Mouse (Mus musculus) natural killer cell, adult 2 months (primary cell): ENCODE results near the gene Rtn3.
A peak's percentile ranks its signal among the peaks of the same experiment; 100 is the strongest.
"Not testable (repeated sequence)": the region's sequence is repeated elsewhere in the genome, so short reads cannot be mapped to it uniquely, and the experiment has no call there.

ENCODE experiments used
- DNase-seq, 2 experiments: peaks; one replicate each; pipeline ENCODE4 v3.0.0; 2022; ENCODE audit warnings: low spot score in 2 of 2

The Rtn3 gene

DNA sequence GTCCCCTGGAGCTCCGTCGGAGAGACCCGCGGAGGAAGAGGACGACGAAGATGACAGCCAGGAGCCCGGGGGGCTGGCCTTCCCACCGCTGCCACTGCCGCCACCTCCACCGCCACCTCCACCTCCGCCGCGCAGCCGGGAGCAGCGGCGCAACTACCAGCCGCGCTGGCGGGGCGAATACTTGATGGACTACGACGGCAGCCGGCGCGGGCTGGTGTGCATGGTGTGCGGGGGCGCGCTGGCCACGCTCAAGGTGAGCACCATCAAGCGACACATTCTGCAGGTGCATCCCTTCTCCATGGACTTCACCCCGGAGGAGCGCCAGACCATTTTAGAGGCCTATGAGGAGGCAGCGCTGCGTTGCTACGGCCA lies 60.4 kb downstream of the Rtn3 start:
- no peak for DNase-seq

DNA sequence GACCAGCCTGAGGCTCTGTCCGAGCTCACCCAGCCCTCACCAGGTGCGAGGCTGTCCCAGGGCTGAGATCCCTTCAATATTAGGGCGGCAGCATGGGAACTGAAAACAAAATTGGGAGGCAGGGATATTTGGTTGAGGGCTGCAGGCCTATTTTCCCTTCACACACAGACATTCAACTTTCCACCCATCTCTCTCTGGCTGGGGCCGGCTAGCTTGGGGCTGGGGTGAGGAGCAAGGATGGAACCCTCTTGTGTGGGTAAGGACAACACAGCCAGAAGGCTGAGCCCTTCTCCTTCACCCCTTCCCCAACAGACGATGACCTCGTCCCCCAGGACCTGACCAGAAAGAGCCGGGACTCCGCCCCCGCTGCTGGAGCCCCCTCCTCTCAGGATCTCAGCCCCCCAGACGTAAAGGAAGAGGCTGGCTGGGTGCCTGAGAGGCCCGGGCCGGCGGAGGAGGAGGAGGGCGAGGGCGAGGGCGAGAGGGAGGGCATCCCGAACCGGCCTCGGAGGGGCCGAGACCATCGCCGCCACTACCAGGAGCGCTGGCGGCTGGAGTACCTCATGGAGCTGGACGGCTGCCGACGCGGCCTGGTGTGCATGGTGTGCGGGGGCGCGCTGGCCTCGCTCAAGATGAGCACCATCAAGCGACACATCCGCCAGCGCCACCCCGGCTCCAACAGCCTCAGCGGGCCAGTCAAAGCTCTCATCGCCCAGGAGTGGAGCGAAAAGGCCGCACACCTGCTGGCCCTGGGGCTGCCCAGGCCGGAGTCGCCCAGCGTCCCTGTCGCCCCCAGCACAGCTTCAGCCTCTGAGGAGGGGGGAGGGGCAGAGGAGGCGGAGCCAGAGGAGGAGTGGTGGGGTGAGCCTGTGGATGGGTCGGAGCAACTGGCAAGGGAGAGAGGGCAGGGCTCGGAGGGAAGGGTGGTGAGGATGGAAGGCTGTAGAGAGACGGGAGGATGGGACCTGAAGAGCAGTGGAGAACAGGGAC lies 61.2 kb downstream of the Rtn3 start:
- no peak for DNase-seq

DNA sequence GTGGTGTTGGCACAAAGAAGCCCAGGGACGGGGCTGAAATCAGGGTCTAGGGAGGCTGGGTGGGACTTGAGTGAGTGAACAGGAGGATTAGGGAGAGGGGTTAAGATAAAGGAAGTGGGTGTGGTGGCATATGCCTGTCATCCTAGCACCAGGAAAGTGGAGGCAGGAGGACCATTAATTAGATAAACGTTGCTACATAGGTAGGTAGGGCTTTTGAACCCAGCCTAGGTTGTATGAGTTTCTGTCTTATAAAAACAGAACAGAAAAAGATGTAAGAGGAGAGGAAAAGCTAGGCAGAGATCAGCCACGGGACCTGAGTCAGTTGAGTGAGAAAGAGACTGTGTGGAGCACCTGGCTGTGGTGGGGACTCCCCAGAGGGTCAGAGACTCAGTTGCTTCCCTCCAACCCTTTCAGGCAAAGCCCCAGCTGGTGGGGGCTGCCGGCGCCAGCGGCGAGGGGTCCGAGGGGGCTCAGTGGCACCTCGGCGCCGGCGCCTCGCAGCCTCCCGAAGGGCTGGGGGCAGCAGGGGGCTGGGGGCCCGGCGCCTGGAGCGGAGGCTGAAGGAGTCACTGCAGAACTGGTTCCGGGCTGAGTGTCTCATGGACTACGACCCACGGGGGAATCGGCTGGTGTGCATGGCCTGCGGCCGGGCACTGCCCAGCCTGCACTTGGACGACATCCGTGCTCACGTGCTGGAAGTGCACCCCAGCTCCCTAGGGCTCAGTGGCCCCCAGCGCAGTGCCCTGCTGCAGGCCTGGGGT lies 62.1 kb downstream of the Rtn3 start:
- DNase-seq = no peak

DNA sequence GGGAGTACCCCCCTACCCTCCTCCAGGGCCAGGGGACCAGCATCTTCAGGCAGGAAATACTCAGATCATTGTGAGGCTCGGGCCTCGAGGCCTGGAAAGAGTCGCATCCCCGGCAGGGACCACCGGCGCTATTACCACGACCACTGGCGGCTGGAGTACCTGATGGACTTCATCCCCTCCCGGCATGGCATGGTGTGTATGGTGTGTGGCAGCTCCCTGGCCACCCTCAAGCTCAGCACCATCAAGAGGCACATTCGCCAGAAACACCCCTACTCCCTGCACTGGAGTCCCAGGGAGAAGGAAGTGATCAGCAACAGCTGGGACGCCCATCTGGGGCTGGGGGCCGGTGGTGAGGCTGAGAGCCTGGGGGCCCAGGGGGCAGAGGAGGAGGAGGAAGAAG lies 63.0 kb downstream of the Rtn3 start:
- no peak for DNase-seq

DNA sequence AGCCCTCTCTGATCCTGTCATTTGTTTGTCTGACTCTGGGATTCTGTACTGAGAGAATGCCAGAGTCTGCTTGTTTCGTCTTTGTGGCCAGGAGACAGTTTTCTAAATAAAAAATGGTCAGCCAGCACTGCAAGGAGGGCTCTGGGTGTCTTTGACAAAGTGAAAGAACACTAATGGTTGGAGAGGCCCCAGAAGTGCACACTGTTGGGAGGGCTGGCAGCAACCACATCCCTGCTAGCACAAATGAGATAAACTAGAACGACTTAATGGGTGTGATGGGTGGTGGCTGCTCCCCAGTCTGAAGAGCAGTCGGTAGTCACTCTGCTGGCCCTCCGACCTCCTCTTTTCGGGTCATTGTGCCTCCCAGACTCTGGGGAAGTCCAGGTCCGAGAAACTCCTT lies 63.9 kb downstream of the Rtn3 start:
- DNase-seq = no peak

DNA sequence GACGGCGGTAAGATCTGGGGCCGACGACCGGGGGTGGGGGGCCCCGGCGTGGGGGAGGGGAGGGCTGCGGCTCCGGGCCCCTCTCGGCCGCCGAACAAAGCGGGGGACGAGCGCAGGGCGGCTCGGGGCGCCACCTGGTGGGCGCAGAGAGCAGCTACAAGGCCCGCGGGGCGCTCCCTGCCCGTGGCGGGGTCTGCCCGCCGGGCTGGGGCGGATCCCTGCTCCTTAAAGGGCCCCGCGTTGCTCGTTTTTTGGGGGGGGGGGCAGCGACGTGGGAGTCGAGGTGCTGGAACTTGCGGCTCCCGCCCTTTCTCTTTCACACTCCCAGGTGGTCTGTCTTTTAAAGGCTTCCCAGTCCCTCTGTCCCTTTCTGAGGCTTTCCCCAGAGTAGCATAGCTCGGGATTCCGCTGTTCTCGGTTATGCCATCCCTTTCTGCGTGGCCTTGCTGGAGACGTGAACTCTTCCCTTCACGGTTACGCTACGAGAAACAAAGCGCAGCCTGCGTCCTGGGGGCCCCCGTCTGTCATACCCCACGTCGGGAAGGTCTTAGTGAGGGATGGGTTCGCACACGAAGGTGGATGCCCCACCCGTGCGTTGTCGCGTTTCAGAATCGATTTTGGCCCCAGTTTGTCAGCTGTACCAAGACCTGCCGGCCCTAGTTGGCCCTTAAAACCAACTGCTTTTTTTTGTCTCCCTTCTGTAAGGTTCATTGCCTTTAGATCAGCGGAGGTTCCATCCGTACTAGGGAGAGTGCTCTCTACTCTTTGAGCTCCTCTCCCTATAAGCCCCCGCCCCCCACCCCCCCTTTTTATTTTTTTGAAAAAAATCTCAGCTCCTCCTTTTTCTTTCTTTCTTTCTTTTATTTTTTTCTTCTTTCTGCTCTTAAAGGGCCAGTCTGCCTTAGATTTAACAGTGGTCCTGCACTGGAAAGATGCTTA lies 64.9 kb downstream of the Rtn3 start:
- DNase-seq = peak; percentile 44 to 72

DNA sequence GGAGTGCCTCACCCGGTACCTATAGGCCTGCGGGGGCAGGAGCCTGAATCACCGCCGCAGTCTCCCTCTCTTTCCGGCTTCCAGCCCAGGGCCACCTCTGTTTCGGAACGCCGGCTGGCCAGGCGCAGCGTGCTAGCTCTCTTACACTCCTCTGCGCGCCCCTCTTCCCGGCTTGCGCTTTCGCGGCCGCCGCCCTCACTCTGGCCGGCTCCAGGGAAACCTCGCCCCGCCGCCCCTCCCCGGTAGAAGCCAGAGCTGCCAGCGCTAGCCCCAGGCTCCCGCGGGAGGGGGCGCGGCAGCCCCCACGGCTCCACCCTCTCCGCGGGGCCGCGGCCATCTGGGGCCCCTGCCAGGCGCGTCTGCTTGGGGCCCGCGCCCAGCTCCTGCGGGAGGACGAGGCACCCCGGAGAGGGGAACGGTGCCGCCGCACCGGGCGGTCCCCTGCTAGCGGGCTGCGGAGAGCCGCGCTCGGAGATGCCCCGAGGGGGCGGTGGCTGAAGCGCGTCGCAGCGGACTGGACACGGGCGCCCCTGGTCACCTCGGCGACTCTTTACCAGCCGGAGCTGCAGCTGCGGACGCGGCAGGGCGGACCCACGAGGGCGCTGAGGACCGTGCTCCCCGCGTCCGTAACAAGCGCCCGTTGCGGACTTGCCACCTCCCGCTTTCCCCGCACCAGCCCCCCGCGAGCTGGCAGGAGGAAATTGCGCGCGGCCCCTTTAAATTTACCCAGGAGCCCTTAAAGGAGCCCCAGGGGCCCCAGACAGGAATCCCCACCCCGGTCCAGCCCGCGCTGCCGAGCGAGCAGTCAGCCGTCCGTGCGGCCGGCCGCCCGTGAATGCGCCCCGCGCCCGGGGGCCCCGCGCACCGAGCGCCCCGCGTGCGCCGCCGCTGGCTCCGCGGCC lies 66.0 kb downstream of the Rtn3 start, which contains the start of gene 2700081O15Rik:
TSS of gene 2700081O15Rik (plus strand) at position 792 of the 902 bp plus-strand sequence.
- peak in 1 of 2 experiments; percentile 26 for DNase-seq

DNA sequence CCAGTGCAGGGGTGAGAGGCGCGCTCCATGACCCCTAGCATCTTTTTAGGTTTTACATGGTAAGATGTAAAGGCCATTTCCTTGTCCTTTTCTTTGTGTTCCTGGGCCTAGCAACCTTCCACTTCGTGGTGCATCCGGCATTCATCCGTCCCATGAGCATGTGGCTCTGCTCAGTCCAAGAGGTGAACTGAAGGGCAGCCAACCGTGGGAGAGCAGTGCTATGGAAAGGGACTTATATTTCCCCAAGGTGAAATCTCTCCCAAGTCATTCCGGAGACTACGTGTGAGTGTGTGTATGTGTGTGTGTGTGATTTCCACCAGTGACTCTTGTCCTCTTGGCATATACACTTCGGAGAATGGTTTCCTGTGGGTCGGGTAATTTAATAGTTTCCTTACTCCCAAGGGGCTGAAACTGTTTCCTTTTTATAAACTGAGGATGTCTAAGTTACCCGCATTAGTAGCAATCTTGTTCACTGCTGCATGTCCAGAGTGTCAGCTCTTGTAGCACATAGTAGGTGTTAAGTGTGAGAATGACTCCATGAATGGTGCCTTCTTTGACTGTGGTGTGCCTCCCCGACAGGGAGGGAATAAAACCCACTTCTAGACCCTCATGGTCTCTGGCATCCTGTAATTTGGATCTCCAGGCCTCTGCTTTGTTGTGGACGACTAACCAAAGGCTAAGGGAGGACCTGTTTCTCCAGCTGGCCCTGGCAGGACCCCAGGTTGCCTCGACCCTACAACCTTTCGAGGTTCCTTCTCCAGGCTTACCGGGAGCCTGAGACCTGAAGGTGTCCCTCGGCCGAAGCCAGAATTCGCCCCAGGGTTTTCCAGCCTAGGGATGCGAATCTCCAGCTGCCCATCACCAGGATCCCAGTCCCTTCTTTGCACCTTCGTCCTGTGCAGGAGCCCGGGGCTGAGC lies 66.9 kb downstream of the Rtn3 start:
- no peak for DNase-seq

DNA sequence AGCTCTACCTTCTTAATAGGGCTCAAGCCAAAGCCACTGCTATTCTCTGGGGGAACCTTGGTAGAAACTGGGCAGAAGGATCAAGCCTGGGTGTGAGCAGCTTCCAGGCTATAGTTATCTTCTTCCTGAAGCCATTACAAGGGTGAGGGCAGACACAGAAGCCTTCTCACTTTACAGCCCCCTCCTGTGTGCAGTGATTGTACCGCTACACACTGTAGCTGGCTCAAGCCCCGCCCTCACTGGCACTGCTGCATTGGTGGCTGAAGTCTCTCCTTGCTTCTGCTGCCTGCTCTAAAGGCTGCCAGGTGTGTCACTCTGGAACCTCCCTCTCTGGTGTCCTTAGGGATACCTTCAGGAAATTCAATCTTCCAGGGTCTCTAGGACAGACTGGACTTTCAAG lies 70.7 kb downstream of the Rtn3 start:
- no peak for DNase-seq

DNA sequence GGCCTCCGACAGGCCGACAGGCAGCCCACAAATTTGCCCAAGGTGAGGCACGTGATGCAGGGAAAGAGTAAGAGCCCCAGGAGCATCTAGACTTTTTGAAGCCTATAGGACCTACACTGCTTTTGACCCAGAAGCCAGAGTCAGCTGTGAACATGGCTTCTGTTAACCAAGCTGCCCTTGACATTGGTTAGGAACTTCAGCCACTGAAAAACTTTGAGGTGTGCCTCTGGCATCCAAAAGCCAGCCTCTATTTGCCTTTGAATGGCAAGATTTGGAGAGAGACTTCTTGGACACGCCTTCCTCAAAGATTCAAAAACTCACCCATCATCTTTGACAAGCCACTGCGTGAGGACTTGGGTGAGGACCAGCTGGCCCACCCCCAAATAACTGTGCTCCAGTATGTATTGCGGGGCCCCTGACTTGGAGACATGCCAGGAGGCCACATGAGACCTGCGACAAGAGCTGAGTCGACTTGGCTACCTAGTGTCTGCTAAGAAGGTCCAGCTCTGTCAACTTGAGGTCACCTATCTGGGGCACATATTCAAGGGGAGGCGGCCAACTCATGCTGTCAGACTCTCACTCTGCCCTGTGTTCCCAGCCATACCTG lies 78.4 kb downstream of the Rtn3 start:
- no peak for DNase-seq

DNA sequence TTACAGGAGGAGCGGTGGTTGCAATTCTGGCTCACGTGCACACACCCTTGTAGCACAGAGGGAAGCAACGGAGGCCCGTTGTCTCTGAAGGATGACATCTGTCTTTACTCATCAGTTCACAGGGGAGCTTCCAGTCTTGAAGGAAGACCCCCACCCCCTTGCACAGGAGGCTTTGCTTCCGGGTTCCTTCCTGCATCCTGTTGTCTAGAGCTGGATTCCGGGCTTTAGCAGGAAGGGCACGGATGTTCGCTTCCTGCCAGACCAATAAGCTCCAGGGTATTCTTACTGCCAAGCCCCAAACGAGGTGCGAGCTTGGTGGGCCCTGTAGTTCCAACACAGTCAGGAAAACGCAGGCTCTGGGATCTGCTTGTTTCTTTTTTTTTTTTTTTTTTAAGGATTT lies 82.4 kb downstream of the Rtn3 start:
- DNase-seq = no peak

DNA sequence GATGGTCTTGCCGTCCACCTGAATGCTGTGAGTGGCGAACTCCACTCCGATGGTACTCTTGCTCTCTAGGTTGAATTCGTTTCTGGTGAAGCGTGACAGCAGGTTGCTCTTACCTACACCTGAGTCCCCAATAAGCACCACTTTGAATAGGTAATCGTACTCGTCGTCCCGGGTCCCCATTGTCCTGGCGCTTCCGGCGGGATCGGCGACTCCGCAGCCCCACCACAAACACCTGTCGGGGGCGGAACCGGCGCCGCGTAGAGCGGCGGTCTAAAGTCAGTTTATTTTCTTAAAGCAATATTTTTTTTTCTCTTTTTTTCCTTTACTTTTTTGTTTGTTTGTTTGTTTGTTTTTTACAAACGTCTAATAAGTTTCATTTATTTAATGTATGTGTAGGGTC lies 84.2 kb downstream of the Rtn3 start:
- not testable (repeated sequence) for DNase-seq

DNA sequence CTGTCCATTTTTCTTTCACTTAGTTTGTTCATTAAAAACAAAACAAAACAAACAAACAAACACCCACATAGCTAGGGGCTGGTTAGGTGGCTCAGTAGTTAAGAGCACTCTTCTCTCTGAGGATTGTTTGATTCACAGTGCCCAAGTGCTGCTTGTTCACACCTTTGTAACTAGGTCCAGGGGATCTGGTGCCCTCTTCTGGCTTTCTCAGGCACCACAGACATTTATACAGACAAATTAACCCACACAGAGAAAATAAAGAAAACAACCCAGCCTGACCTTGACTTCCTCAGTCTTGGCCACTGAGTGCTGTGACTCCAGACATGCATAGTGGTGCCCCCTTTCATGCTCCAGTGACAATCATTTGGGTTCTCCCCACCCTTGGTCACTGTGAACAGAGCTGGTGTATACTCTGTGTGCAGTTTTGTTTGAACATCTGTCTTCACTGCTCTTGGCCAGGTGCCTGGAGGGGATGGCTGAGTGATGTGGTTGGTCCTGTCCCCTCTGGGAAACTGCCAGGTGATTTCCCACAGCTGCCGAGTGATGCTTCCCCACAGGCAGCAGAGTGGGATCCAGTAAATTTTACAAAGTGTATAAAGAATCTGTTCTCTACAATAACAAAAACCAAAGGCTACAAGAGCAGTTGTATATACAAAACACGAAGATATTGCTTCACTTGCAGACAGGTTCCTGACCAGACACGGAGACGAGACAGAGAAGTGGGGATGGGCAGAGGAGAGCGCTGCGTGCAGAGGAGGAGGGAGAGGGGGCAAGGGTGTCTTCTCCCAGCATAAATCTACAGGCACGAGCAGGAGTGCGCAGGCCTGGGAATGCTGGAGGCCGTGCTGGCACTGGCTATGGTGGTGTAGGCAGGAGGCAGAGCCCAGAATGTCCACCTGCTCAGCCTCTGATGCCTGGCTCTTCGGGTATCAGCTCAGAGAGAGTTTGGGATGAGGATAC lies 85.9 kb downstream of the Rtn3 start:
- not testable (repeated sequence) for DNase-seq

DNA sequence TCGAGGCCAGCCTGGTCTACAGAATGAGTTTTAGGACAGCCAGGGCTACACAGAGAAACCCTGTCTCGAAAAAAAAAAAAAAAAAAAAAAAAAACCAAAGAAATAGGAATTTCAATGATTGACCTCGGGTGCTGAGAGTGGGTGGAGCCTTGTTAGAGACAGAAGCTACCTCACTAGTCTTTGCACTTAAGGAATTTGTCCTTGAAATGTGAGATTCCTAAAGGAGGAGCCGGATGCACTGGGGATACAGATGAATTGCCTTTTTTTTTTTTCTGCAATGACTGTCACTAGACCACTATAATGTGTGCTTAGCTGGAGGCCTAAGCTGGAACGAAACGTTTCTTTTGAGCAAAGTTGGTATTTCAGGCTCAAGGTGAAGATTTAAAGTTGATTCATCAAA lies 94.6 kb downstream of the Rtn3 start:
- DNase-seq = no peak

DNA sequence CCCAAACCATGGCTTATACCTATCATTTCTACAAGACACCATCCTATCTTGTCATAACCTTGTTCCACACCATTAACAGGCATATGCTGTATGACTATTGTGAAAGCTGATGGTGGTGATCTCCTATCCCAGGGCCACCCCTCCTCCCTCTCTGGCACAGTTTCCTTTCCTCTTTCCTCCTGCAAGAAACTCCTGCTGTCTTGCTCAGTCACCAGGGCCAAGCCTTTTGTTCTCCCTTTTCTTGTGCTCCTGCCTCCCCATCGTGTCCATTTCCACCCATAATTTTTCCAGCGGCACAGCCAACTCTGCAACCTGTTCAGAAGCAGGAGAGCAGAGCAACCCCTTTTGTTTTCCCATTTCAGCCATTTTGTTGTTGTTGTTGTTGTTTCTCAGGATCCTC lies 97.0 kb downstream of the Rtn3 start:
- no peak for DNase-seq

DNA sequence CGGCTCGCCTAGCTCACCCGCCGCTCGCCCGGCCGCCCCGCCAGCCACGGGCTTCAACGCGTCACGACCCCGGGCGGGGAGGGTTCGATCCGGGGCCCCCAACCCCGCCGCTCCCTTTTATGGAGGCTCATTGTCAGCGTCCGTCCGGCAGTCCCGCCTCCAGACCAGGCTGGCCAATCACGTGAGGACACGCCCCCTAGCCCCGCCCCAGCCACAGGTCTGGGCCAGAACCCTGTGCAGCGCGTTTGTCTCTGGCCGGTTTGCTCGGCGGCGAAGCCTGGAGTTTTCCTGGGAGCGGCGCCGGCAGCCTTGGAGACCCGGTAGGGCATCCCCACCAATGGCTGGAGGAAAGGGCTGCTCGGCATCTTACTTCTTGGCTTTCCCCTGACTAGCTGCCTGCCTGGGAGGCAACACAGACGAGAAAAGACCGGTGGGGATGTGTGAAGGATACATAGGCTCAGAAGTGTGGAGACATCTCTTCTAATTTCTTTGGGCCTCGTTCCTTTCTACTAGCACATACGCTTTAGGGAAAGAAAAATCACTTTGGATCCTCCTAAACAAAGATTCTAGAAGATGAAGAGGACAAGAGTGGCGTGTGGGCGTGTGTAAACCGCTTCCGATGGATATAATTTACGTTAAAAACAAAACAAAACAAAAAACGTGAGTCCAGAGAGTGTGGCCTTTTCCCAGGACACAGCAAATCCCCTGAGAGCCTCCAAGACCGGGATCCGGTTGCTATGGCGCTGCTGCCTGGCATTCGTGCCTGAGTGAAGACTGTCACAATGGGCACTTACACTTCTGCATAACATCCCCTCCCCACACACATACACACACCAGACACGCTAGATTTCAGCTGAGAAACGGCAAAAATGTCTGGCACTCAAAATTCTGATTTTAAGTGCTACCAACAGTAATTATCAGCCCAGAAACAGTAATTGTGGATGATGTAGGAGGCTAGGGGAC lies 99.9 kb downstream of the Rtn3 start, which contains the start of gene Spindoc:
TSS of gene Spindoc (minus strand) at position 92 of the 963 bp plus-strand sequence.
- peak; percentile 93 to 94 for DNase-seq
